Mouse (Mus musculus): ENCODE measurements around the gene Dlgap4. TPM values are rescaled to one million over a fixed set of nuclear protein-coding genes. Genes with fewer than 3 reads are reported as not detected.
A peak's percentile ranks its signal among the peaks of the same experiment; 100 is the strongest.

The Dlgap4 gene
- polyA plus RNA-seq, 1 experiment from 2014 or later = 50.0 TPM

DNA sequence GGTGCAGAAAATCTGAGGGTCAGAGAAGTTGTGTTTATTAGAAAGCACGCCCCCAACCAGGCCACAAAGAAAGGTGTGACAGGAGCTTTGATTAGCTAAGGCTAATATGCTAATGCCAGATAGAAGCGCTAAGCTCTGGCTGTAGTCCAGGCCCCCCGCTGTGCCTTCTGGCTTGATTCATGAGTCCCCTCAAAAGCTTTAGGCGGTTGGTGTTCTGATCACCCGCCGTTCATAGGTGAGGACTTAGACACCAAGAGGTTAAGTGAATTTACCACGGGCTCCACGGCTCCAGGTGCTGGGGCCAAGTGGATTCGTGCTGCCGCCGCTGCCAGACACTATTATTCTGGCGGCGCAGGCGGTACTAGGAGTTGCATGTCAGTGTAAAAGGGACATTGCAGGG, 75.1 kb downstream of the Dlgap4 start:
- H3K4me3 ChIP-seq (ENCODE audit: low read depth, low read length) = no peak overlapping the region
- H3K27ac ChIP-seq (ENCODE audit: low read depth, low read length) = no peak overlapping the region
- H3K27me3 ChIP-seq (replicated peaks; ENCODE audit: control insufficient read depth, insufficient read depth, low read length) = peaks cover 8% of the 10 kb centered on the region

DNA sequence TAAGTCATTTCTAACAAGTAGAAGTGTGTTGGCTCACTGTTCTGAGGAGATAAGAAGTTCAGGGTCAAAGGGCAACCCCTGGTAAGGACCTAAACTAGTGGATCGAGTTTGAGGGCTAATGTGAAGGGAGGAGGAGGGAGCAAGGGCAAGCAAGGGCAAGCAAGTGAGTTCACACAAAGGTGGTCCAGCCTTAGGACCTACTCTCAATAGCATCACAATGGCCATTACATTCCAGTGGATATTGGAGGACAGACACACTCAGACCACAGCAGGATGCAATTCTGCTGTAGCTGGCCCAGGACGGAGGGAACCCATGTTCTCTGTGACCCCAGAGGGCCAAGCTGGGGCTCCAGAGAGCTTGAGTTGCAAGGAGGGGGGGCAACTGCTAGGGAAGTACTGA, 77.3 kb downstream of the Dlgap4 start:
- Histone ChIP-seq H3K9ac (ENCODE audit: low read depth, low read length) (no peak overlapping the region), H3K4me1 (replicated peaks; ENCODE audit: control insufficient read depth, insufficient read depth, low read length) (no peaks in the 10 kb centered on the region), H3K4me2 (no peak overlapping the region), H3K27ac (ENCODE audit: low read depth, low read length) (no peak overlapping the region), H3K9me3 (ENCODE audit: control insufficient read depth, low read length) (no peaks in the 10 kb centered on the region), H3K27me3 (replicated peaks; ENCODE audit: control insufficient read depth, insufficient read depth, low read length) (peaks cover 8% of the 10 kb centered on the region), H3K4me3 (ENCODE audit: low read depth, low read length) (no peak overlapping the region), H3K36me3 (ENCODE audit: control insufficient read depth, insufficient read depth, low read length) (no peaks in the 10 kb centered on the region)
- no peak for ATAC-seq (replicated peaks; ENCODE audit: low FRiP score)
- WGBS = 36% methylated on average over 2 of the region's 2 CpGs
- DNase-seq (ENCODE audit: low spot score) = no peak

More for the DNA sequence above, 75.1 kb downstream of the Dlgap4 start:
- no peaks in the 10 kb centered on the region for H3K36me3 ChIP-seq (ENCODE audit: control insufficient read depth, insufficient read depth, low read length)
- H3K9me3 ChIP-seq (ENCODE audit: control insufficient read depth, low read length) = no peaks in the 10 kb centered on the region
- 11% methylated on average over 14 of the region's 14 CpGs for WGBS
- no peak for ATAC-seq (replicated peaks; ENCODE audit: low FRiP score)
- no peak overlapping the region for H3K4me2 ChIP-seq
- H3K4me1 ChIP-seq (replicated peaks; ENCODE audit: control insufficient read depth, insufficient read depth, low read length) = no peaks in the 10 kb centered on the region
- DNase-seq (ENCODE audit: low spot score) = no peak
- no peak overlapping the region for H3K9ac ChIP-seq (ENCODE audit: low read depth, low read length)

DNA sequence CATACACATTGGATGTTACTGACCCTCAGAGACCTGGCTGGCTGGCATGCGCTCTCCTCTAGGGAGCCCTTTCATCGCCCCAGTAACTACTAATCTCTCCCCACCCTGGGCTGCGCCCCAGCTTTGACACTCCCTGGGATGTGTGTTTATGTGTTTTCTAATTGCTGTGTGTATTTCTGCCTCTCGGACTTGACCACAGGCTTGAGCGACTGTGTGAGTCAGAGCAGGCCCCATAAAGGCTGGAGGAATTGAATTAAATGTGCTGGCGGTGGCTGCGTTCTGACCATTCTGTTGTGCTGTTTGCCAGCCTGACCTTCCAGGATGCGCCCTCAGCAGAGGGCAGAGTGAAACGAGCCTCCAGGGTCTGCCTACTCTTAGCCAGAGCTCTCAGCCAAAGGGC, 78.2 kb downstream of the Dlgap4 start:
- no peaks in the 10 kb centered on the region for H3K4me1 ChIP-seq (replicated peaks; ENCODE audit: control insufficient read depth, insufficient read depth, low read length)
- no peaks in the 10 kb centered on the region for H3K9me3 ChIP-seq (ENCODE audit: control insufficient read depth, low read length)
- H3K9ac ChIP-seq (ENCODE audit: low read depth, low read length) = no peak overlapping the region
- H3K27me3 ChIP-seq (replicated peaks; ENCODE audit: control insufficient read depth, insufficient read depth, low read length) = peaks cover 8% of the 10 kb centered on the region
- DNase-seq (ENCODE audit: low spot score) (no peak), ATAC-seq (replicated peaks; ENCODE audit: low FRiP score) (no peak)
- no peak overlapping the region for H3K27ac ChIP-seq (ENCODE audit: low read depth, low read length)
- 62% methylated on average over 9 of the region's 9 CpGs for WGBS
- no peak overlapping the region for H3K4me3 ChIP-seq (ENCODE audit: low read depth, low read length)
- H3K4me2 ChIP-seq = no peak overlapping the region
- no peaks in the 10 kb centered on the region for H3K36me3 ChIP-seq (ENCODE audit: control insufficient read depth, insufficient read depth, low read length)

DNA sequence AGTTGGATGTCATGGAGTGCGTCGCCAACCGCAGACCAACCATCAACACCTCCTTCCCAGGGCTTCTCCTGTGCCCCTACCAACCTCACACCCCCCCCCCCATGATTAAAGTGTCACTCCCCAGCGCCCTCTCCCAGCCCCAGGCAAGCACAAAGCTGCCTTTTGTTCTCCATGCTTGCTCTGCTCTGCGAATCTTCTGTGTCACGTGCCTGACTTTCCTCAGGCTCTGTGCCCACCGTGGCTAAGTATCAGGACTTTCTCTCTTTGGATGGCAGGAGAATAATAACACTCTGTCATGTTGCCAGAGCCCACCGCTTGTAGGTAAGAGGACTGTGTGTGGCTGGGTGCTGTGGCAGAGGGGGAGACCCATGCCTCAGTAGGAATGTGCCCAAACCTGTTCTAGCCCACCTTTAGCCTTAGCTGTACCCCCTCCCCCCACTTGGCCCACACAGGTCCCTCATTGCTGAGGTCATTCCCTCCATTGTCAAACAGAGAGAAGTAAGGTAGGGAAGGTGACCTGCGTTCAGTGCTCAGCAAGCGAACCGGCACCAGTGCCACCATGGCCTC, 79.8 kb downstream of the Dlgap4 start:
- 58% methylated on average over 11 of the region's 11 CpGs for WGBS
- ATAC-seq (replicated peaks; ENCODE audit: low FRiP score) = no peak
- H3K9ac ChIP-seq (ENCODE audit: low read depth, low read length) = no peak overlapping the region

DNA sequence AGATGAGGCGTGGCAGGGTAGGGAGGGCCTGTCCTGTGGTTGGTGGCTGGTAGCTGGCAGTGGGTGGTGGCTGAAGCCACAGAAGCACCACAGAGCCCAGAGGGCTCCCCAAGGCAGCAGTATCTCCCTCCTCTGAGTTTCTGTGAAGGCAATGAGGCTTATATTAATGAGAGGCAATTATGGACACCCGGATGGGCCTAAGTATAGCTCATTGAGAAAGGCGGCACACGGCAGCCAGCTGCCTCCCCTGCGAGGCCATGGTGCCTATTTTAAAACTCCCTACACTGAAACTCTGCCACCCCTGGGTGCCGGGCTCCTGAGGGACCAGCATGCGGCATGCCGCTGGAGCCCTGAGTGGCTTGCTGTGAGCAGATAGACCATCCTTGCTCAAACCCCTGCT, 83.8 kb downstream of the Dlgap4 start:
- Histone ChIP-seq H3K4me1 (replicated peaks; ENCODE audit: control insufficient read depth, insufficient read depth, low read length) (no peaks in the 10 kb centered on the region), H3K27me3 (replicated peaks; ENCODE audit: control insufficient read depth, insufficient read depth, low read length) (no peaks in the 10 kb centered on the region; the same call in 1 of the 2 replicates), H3K9ac (ENCODE audit: low read depth, low read length) (no peak overlapping the region), H3K4me3 (ENCODE audit: low read depth, low read length) (no peak overlapping the region), H3K9me3 (ENCODE audit: control insufficient read depth, low read length) (no peaks in the 10 kb centered on the region), H3K36me3 (ENCODE audit: control insufficient read depth, insufficient read depth, low read length) (no peaks in the 10 kb centered on the region), H3K4me2 (no peak overlapping the region), H3K27ac (ENCODE audit: low read depth, low read length) (no peak overlapping the region)
- 82% methylated on average over 8 of the region's 8 CpGs for WGBS
- ATAC-seq (replicated peaks; ENCODE audit: low FRiP score) = no peak
- DNase-seq (ENCODE audit: low spot score) = no peak

More for the DNA sequence above, 79.8 kb downstream of the Dlgap4 start:
- Histone ChIP-seq H3K4me2 (no peak overlapping the region), H3K9me3 (ENCODE audit: control insufficient read depth, low read length) (no peaks in the 10 kb centered on the region), H3K27me3 (replicated peaks; ENCODE audit: control insufficient read depth, insufficient read depth, low read length) (peaks cover 8% of the 10 kb centered on the region), H3K27ac (ENCODE audit: low read depth, low read length) (no peak overlapping the region), H3K36me3 (ENCODE audit: control insufficient read depth, insufficient read depth, low read length) (no peaks in the 10 kb centered on the region), H3K4me3 (ENCODE audit: low read depth, low read length) (no peak overlapping the region), H3K4me1 (replicated peaks; ENCODE audit: control insufficient read depth, insufficient read depth, low read length) (no peaks in the 10 kb centered on the region)
- DNase-seq (ENCODE audit: low spot score) = no peak

DNA sequence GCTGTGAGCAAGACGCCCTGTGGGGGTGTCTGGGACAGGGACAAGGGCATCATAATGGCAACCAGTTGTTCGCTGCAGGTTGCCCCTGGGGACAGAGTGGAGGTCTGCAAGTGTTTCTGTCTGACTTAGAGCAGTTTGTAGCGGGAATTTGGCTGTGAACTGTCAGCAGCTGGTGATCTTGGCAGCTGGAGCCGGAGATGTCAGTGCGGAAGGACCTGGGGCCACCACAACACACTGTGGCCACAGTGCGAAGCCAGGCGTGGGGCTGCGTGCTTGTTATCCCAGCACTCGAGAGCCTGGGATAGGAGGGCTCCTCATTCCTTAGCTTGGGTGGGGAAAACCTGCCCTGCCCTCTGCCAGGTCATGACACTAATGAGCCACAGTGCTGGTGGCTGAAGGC, 84.7 kb downstream of the Dlgap4 start:
- H3K4me1 ChIP-seq (replicated peaks; ENCODE audit: control insufficient read depth, insufficient read depth, low read length) = no peaks in the 10 kb centered on the region
- no peak for ATAC-seq (replicated peaks; ENCODE audit: low FRiP score)
- 67% methylated on average over 9 of the region's 9 CpGs for WGBS

DNA sequence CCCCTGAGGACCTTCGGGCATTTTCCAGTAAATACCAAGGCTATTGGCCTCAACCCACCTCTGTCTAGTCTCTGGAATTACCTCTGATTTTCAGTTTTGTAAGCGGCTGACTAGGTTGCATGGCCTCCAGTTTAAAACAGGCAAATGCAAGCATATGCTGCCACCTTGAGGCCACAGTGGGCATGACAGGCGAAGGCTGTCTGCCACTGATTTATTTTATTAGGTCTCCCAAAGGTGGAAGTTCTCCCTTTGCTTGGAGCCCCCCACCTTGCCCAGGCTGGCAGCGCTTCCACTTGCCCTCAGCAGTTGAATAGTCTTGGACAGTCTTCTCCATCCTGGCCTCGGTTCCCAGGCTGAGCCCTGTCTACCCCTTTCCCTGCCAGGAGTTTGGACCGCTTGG, 92.0 kb downstream of the Dlgap4 start:
- 20% methylated on average over 6 of the region's 6 CpGs for WGBS
- Histone ChIP-seq H3K4me1 (replicated peaks; ENCODE audit: control insufficient read depth, insufficient read depth, low read length) (no peaks in the 10 kb centered on the region), H3K36me3 (ENCODE audit: control insufficient read depth, insufficient read depth, low read length) (no peaks in the 10 kb centered on the region), H3K27me3 (replicated peaks; ENCODE audit: control insufficient read depth, insufficient read depth, low read length) (peaks cover 4% of the 10 kb centered on the region), H3K4me2 (no peak overlapping the region), H3K27ac (ENCODE audit: low read depth, low read length) (no peak overlapping the region), H3K4me3 (ENCODE audit: low read depth, low read length) (no peak overlapping the region), H3K9ac (ENCODE audit: low read depth, low read length) (no peak overlapping the region), H3K9me3 (ENCODE audit: control insufficient read depth, low read length) (no peaks in the 10 kb centered on the region)
- DNase-seq (ENCODE audit: low spot score) (peak; percentile 80), ATAC-seq (replicated peaks; ENCODE audit: low FRiP score) (no peak)

More for the DNA sequence above, 84.7 kb downstream of the Dlgap4 start:
- no peak overlapping the region for H3K27ac ChIP-seq (ENCODE audit: low read depth, low read length)
- H3K27me3 ChIP-seq (replicated peaks; ENCODE audit: control insufficient read depth, insufficient read depth, low read length) = no peaks in the 10 kb centered on the region; the same call in 1 of the 2 replicates
- H3K9ac ChIP-seq (ENCODE audit: low read depth, low read length) = no peak overlapping the region
- no peaks in the 10 kb centered on the region for H3K36me3 ChIP-seq (ENCODE audit: control insufficient read depth, insufficient read depth, low read length)
- DNase-seq (ENCODE audit: low spot score) = no peak
- no peak overlapping the region for H3K4me3 ChIP-seq (ENCODE audit: low read depth, low read length)
- no peak overlapping the region for H3K4me2 ChIP-seq
- H3K9me3 ChIP-seq (ENCODE audit: control insufficient read depth, low read length) = no peaks in the 10 kb centered on the region

DNA sequence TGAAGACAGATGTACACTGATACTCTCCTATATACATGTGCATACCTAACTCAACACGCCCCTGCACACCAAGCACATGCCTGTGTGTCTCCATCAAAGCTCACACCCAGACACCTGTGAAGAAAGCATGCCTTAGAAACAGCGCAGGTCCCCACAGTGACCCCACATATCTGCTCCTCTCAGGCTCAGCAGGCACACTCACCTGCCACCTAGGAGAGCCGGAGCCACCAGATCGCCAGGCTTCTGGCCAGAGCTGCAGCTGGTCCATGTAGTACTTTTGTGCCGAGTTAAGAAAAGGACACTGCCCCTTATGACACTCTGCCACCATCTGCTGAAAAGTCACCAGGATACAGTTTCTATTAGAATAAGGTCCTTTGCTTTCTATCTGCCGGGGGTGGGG, 103.2 kb downstream of the Dlgap4 start:
- Histone ChIP-seq H3K9ac (ENCODE audit: low read depth, low read length) (no peak overlapping the region), H3K4me2 (no peak overlapping the region), H3K27ac (ENCODE audit: low read depth, low read length) (no peak overlapping the region), H3K4me1 (replicated peaks; ENCODE audit: control insufficient read depth, insufficient read depth, low read length) (peaks cover 21% of the 10 kb centered on the region), H3K4me3 (ENCODE audit: low read depth, low read length) (no peak overlapping the region), H3K9me3 (ENCODE audit: control insufficient read depth, low read length) (no peaks in the 10 kb centered on the region), H3K27me3 (replicated peaks; ENCODE audit: control insufficient read depth, insufficient read depth, low read length) (no peaks in the 10 kb centered on the region), H3K36me3 (ENCODE audit: control insufficient read depth, insufficient read depth, low read length) (no peaks in the 10 kb centered on the region)
- ATAC-seq (replicated peaks; ENCODE audit: low FRiP score) (no peak), DNase-seq (ENCODE audit: low spot score) (no peak)
- 82% methylated on average over 6 of the region's 6 CpGs for WGBS
